Mouse (Mus musculus): ENCODE results near the gene Dusp1.

GRCm38 (mm10) chr17:26609820-26610219, 47.9 kb upstream of the Dusp1 start:
- TF ChIP-seq GATA1 (IDR thresholded peaks at IDR 0.05; ENCODE audit: borderline replicate concordance, low read length) = no peak
- TF ChIP-seq CTCF (IDR thresholded peaks at IDR 0.05; ENCODE audit: low read depth, low read length) = no peak
- no peak for TF ChIP-seq TAL1 (conservative IDR thresholded peaks at IDR 0.05; ENCODE audit: low read depth, low read length)
- no peak for TF ChIP-seq POLR2AphosphoS5 (IDR thresholded peaks at IDR 0.05; ENCODE audit: insufficient replicate concordance, low read depth, low read length)
